Mouse (Mus musculus) left cerebral cortex, postnatal 10 days (tissue): ENCODE data around the gene Vps16. TPM values are rescaled to one million over a fixed set of nuclear protein-coding genes. Genes with fewer than 3 reads are reported as not detected.

Source experiments
- DNase-seq, 2 experiments: peaks; one replicate each; pipeline ENCODE4 v3.0.0; 2021 to 2022; ENCODE audit warnings: low spot score in 2 of 2, mixed read lengths in 1 of 2; ENCODE audit errors: extremely low spot score in 1 of 2
- intact Hi-C: fragments of 180-260 bp; cut with DNase I; formaldehyde crosslinking; loops from one replicate; pipeline ENCODE4 v1.15.1; 2025
- total RNA-seq, 2 experiments: library from RNA; stranded (reverse); gene quantifications; 2 replicates each; pipeline ENCODE4 v1.2.3; 2021

Vps16 gene
- total RNA-seq, 2 experiments from 2014 or later = 83.9 to 105 TPM

- DNase-seq = no peak
- intact Hi-C loops = loop anchor here (5.0 kb wide), 1 partner anchor 122 kb away; no protein-coding TSS in a partner anchor
Observed at GRCm38 (mm10) chr2:130414094-130414856, 9.9 kb upstream of the Vps16 start.

DNA sequence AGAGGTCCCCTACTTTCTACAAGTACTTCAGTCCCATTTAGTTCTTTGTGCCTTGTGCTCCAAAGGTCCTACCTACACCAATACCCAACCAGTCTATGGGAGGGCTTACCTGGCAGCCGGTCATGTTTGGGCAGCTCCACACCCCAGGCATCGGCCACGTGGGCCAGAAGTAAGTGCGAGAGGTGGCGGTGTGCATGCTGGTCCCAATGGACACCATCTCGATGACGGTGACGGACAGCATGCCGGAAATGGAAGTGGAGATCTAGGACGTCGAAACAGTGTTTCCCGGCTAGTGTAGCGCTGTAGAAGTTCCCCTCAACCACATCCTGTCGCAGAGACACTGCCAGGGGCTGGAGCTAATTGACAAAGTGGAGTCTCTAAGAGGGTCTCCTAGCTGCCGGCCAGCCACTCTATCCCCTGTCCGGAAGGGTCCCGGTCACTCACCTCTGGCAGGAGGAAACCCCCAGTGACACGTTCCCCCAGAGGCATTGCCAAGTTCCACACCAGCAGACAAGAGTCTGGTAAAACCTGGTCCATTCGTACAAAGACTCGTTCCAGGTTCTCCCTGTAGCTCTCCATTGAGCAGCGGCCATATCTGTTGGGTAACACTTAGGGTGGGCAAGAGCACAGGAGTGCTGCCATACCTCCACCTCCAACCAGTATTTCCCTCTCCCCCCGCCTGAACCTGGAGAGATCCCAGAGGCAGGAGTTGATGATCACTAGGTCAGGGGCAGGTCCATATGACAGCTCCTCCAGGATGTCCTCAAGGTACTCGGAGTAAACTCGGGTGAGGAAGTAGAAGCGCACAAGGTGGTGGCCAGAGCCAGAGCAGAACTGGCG lies 2.1 kb upstream of the Vps16 start:
- no peak for DNase-seq
- intact Hi-C loops = no loop called here

- peak; percentile 63 to 90 for DNase-seq
- intact Hi-C loops = no loop called here
Observed at GRCm38 (mm10) chr2:130423397-130424125, 578 bp upstream of the Vps16 start.

GRCm38 (mm10) chr2:130425112-130425511 lies 973 bp downstream of the Vps16 start:
- no peak for DNase-seq
- intact Hi-C loops = no loop called here

- no peak for DNase-seq
- intact Hi-C loops = no loop called here
Observed at GRCm38 (mm10) chr2:130429851-130430250, 5.7 kb downstream of the Vps16 start.

DNA sequence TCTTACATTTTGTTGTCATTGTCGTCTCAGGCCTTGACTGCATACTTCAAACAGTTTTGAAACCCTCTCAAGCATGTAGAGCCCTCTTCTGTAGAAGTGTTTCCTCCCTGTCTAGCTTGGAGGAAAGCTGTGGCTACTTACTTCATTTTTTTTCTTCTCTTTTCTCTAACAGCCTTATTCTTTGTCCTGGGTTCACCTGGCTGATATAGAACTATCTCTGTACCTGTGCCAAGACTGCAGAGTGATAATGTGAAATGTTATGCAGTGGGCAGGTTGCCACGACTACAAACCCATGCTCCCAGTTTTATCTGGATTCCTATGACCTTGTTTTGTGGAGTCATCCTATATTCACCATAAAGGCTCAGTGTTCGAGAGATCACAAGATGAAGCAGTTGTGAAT lies 6.3 kb downstream of the Vps16 start:
- intact Hi-C loops = no loop called here

GRCm38 (mm10) chr2:130432157-130432556 lies 8.0 kb downstream of the Vps16 start:
- intact Hi-C loops = no loop called here

More for the DNA sequence above, 6.3 kb downstream of the Vps16 start:
- no peak for DNase-seq

DNA sequence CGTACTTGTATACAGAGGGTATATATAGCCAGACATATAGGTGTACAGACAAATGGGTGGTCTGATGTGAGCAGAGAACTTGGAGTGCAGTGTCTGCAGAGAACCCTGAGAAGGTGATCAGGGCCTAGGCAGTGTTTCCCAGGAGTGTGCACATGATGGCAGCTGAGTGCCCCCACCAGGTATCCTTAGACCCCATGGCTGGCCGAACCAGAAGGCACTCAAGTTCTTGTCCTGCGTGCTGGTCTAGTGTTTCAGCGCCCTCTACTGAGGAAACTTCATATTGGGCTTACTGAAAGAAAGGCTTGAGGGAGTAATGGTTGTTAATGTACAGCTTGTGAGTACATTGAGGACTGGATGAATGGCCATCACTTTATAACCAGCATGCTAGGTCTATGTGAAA lies 9.0 kb downstream of the Vps16 start:
- DNase-seq = peak; percentile 53 to 59
- intact Hi-C loops = no loop called here

More at GRCm38 (mm10) chr2:130432157-130432556, 8.0 kb downstream of the Vps16 start:
- no peak for DNase-seq

- intact Hi-C loops = no loop called here
- DNase-seq = no peak
Observed at GRCm38 (mm10) chr2:130436769-130437168, 12.6 kb downstream of the Vps16 start.

GRCm38 (mm10) chr2:130438861-130439260 lies 14.7 kb downstream of the Vps16 start:
- DNase-seq = no peak
- intact Hi-C loops = no loop called here

DNA sequence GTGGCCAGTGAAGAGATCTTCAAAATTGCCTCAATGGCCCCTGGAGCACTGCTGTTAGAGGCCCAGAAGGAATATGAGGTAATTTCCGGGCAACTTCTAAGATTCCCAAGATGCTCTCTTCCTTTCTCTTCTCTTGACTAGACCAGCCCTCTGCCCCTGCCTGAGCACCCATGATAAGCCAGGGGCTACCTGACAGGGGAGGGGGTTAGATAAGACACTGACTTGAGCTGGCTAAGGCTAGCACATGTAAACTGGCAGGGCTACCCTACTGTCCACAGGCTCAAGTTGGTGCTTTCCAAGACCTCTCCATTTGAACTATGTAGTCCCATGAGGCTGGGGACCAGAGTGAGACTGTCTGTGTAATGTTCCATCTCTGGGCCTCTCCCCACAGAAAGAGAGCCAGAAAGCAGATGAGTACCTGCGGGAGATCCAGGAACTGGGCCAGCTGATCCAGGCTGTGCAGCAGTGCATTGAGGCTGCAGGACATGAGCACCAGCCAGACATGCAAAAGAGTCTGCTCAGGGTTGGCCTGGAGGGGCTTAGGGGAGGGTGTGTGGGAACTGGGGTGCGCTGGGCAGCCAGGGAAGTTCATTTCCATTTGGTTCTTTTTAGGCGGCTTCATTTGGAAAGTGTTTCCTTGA lies 15.8 kb downstream of the Vps16 start:
- DNase-seq = no peak
- intact Hi-C loops = no loop called here

- intact Hi-C loops = no loop called here
- no peak for DNase-seq
Observed at GRCm38 (mm10) chr2:130442162-130442561, 18.0 kb downstream of the Vps16 start.

DNA sequence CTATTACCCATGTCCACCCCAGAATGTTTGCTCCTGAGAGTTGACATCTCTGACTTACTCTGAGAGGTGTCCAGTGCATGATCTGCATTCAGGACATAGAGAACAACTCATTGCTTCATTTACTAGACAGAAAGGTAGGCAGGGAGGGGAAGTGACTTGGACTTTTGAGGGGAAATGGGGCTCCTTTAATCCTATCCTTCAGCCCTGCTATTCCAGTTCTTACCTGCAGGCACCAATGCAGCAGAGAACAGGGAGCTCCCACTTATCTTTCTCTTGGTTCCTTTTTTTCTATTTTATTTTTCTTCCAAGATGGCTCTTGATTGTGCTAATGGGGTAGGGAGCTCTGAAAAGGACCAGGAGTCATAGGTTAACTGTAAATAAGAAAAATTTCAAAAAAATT lies 24.3 kb downstream of the Vps16 start:
- intact Hi-C loops = no loop called here
- DNase-seq = no peak

- intact Hi-C loops = no loop called here
- DNase-seq = no peak
Observed at GRCm38 (mm10) chr2:130449021-130449793, 25.1 kb downstream of the Vps16 start.

DNA sequence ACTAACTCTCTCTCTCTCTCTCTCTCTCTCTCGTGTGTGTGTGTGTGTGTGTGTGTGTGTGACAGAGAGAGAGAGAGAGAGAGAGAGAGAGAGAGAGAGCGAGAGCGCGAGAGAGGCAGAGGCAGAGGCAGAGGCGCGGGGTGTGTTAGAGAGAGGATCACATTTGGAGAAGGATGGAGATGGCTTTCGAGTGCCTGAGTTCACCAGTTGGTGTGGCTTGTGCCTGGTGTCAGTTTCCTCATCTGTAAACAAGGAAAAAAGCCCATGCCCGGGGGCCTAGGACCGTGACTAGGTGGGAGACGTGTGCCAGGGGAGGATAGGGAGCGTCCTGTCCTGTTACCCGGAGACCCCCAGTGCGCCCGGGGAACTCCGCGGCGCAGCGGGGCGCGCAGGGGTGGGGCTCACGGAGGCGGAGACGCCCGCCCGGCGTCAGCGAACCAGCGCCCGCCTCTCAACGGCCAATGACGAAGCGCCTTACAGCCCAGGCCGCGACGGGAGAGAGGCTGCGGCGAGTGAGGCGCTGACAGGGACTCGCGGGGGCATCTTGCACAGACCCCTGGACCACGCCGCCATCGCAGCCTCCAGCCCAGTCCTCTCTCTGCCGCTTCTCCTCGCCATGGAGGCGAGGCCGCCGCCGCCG lies 25.8 kb downstream of the Vps16 start, which contains the start of gene Ptpra:
TSS of gene Ptpra (plus strand) at position 485 of the 640 bp plus-strand sequence.
- intact Hi-C loops = loop anchor here (5.0 kb wide), 1 partner anchor 62 kb away; no protein-coding TSS in a partner anchor
- peak; percentile 88 to 94 for DNase-seq

GRCm38 (mm10) chr2:130450434-130450796 lies 26.3 kb downstream of the Vps16 start:
- intact Hi-C loops = loop anchor here (5.0 kb wide), 1 partner anchor 62 kb away; no protein-coding TSS in a partner anchor

DNA sequence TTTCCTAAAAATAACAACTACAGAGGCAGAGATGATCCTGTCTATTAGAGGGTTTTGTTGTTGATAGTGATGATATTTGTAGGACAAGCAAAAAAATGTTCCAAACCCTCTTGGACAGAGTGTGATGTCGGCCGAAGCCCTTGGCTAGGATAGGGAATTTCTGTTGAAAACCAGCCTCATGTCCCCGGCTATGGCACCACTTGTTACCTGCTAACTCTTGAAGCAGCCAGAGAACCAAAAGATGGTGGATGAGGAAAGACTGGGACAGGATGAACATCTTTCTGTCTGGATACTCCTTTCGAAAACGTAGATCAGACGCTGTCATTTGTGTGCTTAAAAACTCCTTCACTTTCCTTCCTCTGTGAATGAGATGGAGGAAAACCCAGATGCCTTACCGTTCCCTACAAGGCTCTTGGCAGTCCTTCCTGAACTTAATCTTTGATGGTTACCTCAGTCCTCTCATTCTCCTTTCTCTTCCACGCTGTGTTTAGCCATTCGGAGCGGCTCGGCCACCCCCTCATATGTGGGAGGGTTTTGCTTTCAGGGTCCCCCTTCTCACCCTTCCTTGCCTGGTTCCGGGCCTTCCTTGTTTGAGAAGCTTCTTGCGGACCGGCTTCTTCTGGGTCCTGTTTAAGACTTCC lies 27.1 kb downstream of the Vps16 start:
- intact Hi-C loops = loop anchor here (5.0 kb wide), 1 partner anchor 61 kb away; no protein-coding TSS in a partner anchor
- DNase-seq = no peak

More at GRCm38 (mm10) chr2:130450434-130450796, 26.3 kb downstream of the Vps16 start:
- DNase-seq = peak in 1 of 2 experiments; percentile 87
